Mouse (Mus musculus) adrenal gland, postnatal 36 days (tissue): ENCODE measurements at regions not wholly inside any gene's neighbourhood (a gene's known extent, or its start where the extent isn't known, plus 50 kb on each side); places are given as distances from the start of the nearest gene placed in this dataset.

Source experiments
- DNase-seq, 2 experiments: peaks; one replicate each; pipeline ENCODE4 v3.0.0; 2021; ENCODE audit warnings: mixed read lengths in 1 of 2

DNA sequence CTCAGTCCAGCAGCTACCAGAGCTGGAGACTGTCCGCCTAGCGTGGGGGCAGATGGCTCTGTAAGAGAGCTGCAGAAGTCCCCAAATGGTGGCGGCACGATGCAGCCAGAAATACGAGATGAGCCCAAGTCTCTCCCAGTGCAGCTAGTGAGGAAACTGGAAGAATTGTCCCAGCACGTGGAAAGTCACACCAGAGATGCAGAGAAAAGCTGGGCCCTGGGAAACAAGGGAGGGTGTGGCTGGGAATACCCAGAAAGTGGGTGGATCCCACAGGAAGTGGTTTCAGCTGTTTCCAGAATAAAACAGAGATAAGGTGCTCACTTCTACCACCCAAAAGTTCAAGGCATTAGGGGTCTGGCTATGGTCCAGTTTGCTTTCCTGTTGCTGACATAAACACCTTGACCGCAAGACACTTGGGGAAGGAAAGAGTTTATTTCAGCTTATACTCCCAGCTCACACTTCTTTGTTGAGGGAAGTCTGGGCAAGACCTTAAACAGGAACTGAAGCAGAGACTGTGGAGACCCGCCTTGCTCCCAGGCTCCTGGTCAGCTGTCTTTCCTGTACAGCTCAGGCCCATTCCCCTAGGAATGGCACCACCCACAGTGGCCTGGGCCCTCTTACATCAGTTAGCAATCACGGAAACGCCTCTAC lies 184.5 kb upstream of the Jmjd1c start:
- peak; percentile 54 to 69 for DNase-seq

DNA sequence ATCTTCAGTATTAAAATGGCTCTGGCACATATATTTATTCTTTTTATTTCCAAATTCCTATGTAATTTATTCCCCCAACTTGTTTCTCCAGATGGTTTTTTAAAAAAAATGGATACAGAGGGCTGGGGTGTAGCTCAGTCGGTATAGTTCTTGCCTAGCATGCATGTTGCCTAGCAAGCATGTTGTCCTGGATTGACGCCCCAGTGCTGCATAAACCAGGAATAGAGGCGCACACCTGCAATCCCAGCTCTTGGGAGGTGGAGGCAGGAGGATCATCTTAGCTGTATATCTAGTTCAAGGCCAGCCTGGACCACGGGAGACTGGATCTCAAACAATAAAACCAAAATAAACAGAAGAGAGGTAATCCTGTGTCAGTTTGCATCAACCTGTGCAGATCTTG lies 183.5 kb upstream of the Jmjd1c start:
- no peak for DNase-seq

- DNase-seq = no peak
These were observed 182.7 kb upstream of the Jmjd1c start for GRCm38 (mm10) chr10:66913187-66913586.

DNA sequence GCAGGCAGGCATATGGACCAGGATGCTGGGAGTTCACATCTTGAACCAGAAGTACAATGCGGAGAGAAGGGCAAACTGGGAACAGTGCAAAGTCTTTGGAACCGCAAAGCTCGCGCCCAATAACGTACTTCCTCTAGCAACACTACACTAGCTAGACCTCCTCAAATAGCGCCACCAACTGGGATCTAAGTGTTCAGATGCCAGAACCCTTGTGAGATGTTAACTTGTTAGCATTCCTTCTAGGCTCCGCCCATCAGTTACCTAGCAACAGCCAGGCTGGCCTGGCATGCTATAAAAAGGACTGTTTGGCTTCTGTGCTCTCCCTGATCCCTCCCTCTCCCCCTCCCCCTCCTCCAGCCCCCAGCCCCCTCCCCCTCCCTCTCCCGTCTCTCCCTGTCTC lies 182.3 kb upstream of the Jmjd1c start:
- peak; percentile 15 to 27 for DNase-seq

GRCm38 (mm10) chr10:66914288-66914975 lies 181.5 kb upstream of the Jmjd1c start:
- DNase-seq = peak; percentile 68 to 69

- no peak for DNase-seq
These were observed 180.1 kb upstream of the Jmjd1c start for GRCm38 (mm10) chr10:66915801-66916200.

- no peak for DNase-seq
These were observed 178.2 kb upstream of the Jmjd1c start for GRCm38 (mm10) chr10:66917725-66918124.

DNA sequence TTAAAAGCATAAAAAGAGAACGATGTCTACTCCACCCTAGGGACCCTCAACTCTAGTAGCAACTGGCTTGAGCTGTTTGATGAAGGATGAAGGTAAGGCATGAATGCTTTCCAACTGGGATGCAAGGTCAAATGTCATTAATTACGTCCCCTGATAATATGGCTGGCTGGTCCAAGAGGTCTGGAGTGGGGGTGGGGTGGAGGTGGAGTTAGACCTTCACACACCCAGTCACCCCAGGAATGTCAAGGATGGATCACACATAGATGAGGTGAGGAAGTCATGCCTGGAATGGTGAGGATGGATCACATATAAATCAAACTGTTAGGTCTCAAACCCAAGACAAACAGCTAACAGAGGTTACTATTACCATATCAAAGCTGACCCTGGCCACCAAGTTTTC lies 177.2 kb upstream of the Jmjd1c start:
- no peak for DNase-seq

DNA sequence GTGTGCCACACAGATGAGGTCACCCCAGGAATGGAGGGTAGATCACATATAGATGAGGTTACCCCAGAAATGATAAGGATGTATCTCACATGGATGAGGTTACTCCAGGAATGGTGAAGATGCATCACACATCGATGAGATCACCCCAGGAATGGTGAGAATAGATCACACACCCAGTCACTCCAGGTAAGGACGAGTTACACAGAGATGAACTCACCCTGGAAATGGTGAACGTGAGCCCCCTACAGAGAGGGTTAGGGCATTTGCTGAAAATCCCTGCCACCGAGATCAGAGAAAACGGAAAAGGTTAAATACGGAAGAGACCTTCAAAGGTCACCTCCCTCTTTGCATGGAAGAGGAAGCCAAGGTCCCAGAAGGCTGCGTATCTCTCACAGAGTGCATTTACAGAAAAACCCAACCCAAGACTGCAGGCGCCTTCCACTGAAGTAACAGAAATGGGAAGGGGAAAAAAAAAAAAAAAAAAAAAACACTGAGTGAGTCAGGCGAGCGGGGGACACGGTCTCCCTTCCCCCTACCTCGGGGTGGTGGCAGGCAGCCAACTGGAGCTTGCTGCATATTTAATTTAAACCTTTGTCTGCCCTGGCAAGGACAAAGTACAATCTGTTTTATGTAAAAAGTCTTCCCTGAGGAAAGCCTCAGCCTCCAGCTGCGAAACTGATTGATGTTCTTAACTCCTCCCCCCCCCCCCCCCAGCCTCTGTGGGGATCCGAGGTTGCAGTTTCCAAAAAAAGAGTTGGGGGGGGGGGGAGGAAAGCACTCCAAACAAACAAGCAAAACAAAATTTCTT lies 175.8 kb upstream of the Jmjd1c start:
- DNase-seq = peak; percentile 86 to 92

- DNase-seq = peak; percentile 96 to 97
These were observed 174.9 kb upstream of the Jmjd1c start for GRCm38 (mm10) chr10:66920761-66921684.

DNA sequence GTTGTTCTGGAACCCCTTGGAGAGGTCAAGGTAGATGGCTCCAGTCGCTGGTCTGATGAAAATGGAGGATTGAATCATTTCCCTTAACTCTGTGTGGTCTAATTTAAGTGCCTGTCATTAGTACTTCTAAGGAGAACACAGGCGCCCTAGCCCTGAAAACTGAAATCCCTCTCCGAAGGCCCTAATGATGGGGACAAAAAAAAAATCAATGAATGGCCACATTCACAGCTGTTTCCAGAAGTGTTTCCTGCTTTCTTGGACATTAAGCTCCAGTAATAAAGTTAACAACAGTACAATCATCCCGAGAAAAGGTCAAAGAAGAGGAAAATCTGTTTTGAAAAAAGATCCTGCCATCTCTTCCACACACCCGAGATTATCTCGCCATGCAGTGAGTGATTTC lies 174.1 kb upstream of the Jmjd1c start:
- no peak for DNase-seq

DNA sequence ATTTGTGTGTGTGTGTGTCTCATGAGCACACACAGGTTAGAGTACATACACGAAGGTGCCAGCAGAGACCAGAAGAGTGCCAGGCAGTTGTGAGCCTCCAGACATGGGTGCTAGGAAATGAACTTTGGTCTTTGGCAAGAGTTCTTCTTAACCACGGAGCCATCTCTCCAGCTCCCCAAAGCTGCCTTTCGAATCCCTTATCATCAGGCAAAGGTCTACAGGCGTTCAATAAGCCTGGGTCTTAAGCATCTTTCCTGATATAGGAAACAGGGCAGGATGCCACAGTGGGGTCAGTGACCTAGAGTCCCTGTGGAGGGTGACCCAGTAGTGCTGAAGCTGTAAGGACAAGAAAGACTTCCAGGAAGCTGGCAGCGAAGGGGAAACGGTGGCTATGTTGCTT lies 173.6 kb upstream of the Jmjd1c start:
- DNase-seq = peak in 1 of 2 experiments; percentile 41

- no peak for DNase-seq
These were observed 172.0 kb upstream of the Jmjd1c start for GRCm38 (mm10) chr10:66923947-66924346.

DNA sequence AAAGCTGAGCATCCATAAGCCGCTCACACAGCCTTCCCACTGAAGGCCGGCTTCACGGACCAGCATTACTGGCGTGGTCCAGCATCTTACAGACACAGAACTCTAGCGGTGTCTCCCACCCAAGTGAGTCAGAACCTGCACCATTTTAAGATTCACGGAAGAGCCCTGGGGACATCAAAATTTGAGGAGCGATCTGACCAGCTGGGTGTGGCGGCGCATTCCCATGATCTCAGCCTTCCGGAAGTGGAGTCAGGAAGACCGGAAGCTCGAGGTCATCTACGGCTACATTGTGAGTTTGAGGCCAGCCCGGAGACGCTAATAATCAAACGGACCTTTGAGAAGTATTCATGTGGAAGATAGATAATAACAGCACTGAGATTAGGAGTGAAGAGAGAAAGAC lies 171.5 kb upstream of the Jmjd1c start:
- no peak for DNase-seq

DNA sequence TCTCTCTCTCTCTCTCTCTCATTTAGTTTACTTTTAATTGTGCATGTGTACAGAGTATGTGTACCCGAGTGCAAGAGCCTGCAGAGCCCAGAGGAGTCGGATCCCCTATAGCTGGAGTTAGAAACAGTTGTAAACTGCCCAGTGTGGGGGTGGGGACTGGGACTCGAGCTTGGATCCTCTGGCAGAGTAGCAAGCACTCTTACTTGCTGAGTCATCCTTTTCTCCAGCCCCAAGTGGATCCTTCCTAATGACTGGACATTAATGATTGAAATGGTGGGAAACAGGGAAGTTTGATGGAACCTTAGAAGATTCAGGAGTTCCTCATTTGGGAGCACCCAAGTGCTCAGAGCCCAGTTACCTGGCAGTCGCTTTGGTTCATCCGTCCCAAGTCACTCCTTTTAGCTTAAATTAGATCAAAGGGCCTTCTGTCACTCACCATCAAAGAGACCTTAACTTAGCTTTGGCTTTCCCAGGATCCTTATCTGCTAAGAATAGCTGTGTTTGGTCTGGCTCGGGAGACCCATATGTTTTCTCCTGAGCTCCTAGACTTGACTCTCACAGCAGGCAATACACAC lies 170.3 kb upstream of the Jmjd1c start:
- peak in 1 of 2 experiments; percentile 36 for DNase-seq

- no peak for DNase-seq
These were observed 168.3 kb upstream of the Jmjd1c start for GRCm38 (mm10) chr10:66927651-66928050.

- peak; percentile 63 to 69 for DNase-seq
These were observed 167.5 kb upstream of the Jmjd1c start for GRCm38 (mm10) chr10:66928211-66928990.

DNA sequence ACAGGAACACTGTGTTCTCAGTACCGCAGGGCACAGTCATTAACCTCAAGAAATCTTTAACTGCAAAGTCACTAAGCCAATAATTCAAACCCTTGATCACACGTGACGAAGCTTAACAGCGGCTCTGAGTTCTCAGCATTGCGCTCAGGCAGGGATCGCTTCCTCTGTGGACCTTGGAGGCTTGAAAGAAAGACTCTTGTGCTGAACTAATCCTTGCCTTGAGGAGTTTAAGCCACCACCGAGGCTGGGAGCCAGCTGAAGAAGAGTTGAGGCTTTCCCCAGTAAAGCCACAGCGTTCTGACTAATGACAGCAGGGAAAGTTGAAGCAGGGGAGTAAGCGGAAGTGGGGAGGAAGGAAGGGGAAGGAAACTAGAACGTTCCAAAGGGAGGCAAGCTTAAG lies 165.4 kb upstream of the Jmjd1c start:
- no peak for DNase-seq

DNA sequence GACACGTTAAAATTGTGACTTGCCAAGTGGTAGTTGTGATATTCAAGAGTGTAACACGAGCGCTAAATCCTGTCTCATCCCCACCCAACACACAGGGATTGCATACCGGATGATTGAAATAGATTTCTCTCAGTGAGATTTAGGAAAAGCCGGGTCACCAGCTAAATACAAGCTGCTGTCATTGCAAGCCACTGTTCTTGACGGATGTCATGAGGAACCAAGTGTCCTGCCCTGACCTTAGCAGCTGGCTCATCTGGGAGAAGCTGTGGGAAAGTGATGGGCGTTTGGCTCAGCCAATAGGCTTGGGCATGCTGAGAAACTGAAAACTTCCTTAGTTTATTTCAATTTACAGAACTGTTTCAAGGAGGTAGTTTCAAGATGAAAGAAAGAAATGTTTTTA lies 164.4 kb upstream of the Jmjd1c start:
- DNase-seq = peak; percentile 45 to 58

GRCm38 (mm10) chr10:66932544-66932943 lies 163.4 kb upstream of the Jmjd1c start:
- DNase-seq = no peak

DNA sequence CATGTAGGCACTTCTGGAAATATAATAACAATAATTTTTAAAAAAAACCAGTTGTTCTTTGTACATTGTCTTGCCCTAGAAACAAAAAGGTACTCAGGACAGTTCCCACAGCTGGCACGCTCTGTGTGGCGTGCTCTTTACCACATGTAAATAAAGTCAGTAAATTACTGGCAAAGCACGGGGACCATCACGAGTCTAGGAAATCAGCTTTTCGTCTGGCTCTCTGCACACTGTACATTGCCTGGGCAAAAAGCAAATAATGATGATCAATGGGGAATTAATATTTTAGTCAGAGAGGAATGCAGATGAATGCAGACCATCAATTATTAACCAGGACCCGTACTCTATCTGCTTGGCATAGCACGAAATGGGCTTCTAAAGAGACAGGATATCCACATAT lies 162.2 kb upstream of the Jmjd1c start:
- no peak for DNase-seq
